Mouse (Mus musculus) liver, embryonic 14.5 days (tissue): Measurements from ENCODE around the gene Csad.

Experiments
- CTCF ChIP-seq: IDR thresholded peaks from 2 replicates; pipeline ENCODE4 v1.5.1; 2016; ENCODE audit warnings: antibody characterized with exemption, low read depth, control low read depth
- EP300 ChIP-seq: IDR thresholded peaks from 2 replicates; pipeline ENCODE4 v1.6.1; 2016; ENCODE audit warnings: antibody characterized with exemption, low read depth

- TF ChIP-seq CTCF (no peak), EP300 (no peak)
These were observed 12.8 kb upstream of the Csad start for GRCm38 (mm10) chr15:102217325-102217724.
